Mouse (Mus musculus) lung, postnatal 14 days (tissue): ENCODE measurements at regions not wholly inside any gene's neighbourhood (a gene's known extent, or its start where the extent isn't known, plus 50 kb on each side); places are given as distances from the start of the nearest gene placed in this dataset.

Experiments
- DNase-seq: peaks from one replicate; pipeline ENCODE4 v3.0.0; 2021

DNA sequence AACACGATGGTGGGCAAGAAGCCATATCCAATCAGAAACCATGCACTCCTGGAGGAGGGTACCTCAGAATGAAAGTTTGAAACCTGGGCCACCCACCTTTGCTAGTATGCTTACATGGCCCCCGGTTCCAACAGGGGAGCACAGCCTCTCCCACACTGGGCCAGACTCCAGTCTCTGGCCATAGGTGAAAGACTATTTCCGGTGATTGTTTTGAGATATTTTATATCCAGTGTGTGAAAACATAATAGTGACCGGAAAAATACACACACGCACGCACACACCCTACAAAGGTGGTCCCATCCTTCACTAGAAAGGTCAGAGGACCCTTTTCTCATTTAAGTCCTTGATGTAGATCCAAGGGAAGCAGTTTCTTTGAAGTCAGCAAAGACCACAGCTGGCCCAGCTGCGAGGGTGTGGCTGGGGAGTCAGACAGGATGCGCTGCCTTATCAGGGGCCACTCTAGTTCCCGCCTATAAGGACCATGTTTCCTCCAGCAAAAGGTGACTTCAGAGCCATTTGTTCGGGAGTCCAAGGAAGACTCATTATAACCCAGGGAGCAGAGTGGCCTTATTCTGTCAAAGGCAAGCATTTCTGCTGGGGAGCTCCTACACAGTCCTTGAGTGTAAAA lies 206.0 kb downstream of the Zfp36l1 start:
- DNase-seq = no peak

DNA sequence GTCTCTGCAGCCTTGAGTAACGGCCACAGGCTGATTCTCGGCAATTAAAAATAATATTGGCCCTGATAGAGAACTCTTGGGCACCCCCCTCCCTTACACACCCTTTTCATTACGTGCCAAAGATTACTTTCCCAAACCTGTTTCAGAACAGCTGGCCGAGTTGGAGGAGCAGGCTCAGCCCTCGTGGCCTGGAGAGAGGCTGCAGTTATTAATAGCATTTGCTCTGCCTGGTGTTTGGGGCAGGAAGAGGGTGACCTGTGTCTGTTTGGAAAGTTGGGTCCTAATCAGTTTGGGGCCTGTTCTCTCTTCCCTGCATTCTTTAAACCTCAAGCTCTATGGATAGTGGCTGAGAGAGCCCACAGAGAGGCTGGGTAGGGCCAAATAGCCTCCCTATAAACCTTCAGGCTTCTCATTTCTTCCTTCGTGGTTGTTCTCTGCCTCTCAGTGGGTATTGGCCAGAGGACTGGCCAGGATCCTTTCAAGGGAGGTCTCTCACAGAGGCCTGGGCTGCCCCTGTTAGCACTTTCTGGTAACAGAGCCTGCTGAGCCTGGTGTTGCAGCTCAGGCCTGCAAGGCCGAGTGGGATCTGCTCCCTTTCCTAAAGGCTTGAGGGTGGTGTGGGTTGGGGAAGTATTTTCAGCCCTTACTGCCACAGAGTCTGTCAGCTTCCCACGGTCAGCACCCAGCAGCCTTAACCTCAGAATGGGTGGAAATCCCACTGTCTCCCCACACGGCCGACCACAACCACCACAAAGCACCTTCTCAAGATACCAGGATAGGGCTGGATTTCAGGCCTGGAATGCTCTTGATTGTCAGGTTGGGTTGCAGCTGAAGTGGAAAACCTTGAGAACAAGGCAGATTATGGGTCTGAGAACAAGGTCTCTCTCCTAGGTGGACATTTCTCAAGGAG lies 206.7 kb downstream of the Zfp36l1 start:
- DNase-seq = peak; percentile 51

- peak; percentile 47 for DNase-seq
Measured at GRCm38 (mm10) chr12:79904913-79905549, 207.8 kb downstream of the Zfp36l1 start.

GRCm38 (mm10) chr12:79902761-79903160 lies 210.1 kb downstream of the Zfp36l1 start:
- no peak for DNase-seq

DNA sequence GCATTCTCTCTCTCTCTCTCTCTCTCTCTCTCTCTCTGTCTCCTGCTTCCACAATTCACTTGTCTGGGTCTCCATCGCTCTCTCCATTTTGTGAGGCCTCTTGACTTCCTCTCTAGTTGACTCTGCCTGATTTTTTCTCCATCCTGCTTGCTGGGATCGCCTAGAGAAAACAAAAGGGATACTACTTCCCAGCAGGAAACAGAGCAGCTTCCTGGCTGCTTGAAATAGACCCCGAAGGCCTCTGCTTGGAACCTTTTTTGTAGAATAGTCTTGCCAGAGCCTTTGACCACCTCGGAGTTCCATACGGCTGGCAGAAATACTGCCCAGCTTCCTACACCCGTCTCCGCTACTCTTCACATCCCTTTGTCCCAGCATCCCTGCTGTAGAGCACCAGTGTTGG lies 210.7 kb downstream of the Zfp36l1 start:
- no peak for DNase-seq

DNA sequence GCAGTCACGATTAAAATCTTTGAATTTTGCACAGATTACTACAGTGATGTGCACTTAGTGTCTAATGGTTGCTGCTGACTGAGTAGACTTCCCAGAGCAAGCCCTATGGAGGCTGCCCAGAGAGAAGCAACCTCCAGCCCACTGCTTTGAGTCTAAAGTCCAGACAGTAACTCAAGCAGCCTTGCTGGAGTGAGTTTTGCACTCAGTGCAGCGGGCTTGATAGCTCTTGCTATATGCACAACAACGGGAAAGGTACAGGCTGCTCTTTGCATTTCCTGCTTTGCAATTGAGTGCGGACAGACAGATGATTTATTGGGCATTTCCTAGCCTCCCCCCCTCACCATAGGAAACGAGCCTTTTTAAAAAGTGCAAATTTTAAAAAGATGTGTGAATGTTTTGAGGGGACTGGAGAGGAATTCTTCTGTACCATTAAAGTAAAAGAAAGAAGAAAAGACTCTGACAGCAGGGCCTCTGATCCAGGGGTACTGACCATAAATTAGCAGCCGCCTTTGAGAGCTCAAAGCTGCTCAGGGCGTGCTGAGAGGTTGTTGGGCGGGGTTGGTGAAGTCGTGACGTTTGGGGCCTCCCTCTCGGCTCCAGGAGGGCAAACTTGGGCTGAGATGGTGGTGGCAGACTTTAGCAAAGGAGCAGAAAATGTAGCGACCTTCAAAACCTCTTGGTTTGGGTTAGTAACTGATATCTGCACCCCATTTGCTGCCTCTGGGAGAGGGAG lies 214.4 kb downstream of the Zfp36l1 start:
- DNase-seq = no peak

DNA sequence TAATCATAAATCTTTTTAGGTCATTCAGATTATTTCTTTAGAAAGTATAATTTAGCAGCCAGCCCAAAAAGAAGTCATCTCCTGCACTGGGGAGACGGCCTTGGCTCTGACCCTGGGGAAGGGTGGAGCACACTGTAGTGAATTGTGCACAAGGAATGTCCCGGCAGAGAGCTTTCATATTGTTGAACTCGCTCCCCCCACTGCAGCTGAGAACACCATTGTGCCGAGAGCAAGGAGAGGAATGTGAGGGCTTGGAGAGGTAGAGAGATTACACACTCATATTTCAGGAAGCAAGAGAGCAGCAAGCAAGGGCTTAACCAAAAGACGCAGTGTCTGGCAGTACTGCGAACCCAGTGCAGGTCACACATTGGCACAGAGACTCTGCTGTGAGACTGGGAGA lies 216.8 kb downstream of the Zfp36l1 start:
- peak; percentile 69 for DNase-seq

DNA sequence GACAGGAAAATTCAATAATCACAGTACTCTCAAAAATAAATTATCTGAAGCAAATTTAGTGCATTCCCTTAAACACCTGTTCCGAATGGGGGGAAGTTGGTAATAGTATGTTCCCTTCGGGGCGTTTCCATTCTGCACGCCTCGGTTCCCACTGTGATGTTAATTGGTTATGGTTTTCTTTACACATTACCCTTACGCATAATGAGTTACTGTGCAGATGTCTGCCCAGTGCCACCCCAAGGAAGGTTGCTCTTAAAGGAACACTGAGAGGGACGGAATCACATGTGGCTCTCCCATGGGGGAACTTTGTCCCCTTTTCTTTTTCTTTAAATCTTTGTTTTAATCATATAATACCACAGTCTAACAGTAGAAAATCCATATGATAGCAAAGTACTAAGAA lies 217.5 kb downstream of the Zfp36l1 start:
- no peak for DNase-seq

DNA sequence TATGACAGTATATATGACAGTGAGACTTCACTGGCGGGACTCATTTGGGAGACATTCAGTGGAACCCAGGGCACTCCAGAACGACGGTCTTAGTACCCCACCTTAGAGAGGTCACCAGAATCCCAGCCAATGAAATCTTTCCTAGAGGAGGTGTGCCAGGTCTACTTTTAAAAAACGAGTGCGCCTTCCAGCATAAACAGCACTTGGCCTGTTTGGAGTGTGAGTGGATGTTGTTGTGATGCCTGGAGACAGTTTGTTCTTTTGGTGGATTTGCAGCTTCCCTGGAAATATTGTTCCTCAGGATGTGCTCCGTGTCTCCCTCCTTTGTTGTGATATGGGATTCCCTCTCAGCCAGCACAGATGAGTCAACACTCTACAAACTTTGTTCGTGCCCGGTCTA lies 219.9 kb downstream of the Zfp36l1 start:
- no peak for DNase-seq

GRCm38 (mm10) chr12:79891942-79892341 lies 220.9 kb downstream of the Zfp36l1 start:
- DNase-seq = no peak

GRCm38 (mm10) chr12:79890887-79891286 lies 221.9 kb downstream of the Zfp36l1 start:
- DNase-seq = no peak

- no peak for DNase-seq
Measured at GRCm38 (mm10) chr12:79890291-79890690, 222.5 kb downstream of the Zfp36l1 start.

DNA sequence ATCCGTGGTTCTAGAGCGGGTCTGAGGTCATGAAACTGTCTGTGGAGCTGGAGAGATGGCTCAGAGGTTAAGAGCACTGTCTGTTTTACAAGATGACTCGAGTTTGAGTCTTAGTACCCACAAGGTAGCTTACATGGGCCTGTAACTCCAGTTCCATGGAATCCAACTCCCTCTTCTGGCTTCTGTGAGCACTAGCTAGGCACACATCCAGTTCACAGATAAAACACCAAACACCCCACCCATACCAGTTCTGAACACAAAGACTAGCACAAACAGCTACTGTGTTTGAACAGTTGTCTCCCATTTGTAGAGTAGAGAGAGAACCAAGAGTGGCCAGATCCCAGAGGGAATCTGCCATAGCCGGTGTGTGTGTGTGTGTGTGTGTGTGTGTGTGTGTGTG lies 224.0 kb downstream of the Zfp36l1 start:
- DNase-seq = no peak

DNA sequence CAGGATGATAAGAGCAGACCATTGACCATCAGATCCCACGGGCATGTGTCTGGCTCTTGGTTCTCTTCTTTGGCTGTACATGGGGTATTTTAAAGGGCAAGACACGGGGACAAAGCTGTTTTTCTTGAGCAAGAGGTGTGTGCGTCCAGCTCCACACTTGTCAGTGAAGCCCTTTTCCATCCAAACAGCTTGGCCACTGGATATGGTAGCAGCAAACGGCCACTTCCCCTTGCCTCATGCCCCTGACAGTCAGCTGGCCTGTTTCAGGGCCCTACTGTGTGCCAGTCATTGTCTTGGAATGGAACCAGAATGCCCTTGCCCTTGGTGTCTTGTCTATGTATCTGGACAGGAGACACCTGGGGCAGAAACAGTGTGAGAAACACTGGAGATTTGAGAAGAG lies 224.7 kb downstream of the Zfp36l1 start:
- DNase-seq = no peak

GRCm38 (mm10) chr12:79887225-79887886 lies 225.5 kb downstream of the Zfp36l1 start:
- DNase-seq = peak; percentile 76

DNA sequence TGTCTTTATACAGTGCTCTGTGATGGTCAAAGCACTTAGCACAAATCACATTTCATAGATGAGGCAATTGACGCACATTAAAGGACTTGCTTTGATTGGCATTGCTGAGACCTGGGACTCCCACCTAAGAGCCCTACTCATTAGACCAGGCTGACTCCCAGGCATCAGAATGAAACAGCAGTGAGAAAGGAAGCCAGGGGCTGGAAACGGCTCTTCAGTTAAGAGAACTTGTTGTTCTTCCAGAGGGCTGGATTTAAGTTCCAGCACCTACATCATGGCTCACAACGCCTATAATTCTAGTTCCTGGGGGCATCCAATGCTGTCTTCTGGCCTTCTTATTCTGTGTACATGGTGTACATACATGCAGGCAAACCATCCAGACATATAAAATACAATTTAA lies 226.3 kb downstream of the Zfp36l1 start:
- no peak for DNase-seq

GRCm38 (mm10) chr12:79885286-79885685 lies 227.5 kb downstream of the Zfp36l1 start:
- no peak for DNase-seq

- DNase-seq = no peak
Measured at GRCm38 (mm10) chr12:79883651-79884050, 229.2 kb downstream of the Zfp36l1 start.

DNA sequence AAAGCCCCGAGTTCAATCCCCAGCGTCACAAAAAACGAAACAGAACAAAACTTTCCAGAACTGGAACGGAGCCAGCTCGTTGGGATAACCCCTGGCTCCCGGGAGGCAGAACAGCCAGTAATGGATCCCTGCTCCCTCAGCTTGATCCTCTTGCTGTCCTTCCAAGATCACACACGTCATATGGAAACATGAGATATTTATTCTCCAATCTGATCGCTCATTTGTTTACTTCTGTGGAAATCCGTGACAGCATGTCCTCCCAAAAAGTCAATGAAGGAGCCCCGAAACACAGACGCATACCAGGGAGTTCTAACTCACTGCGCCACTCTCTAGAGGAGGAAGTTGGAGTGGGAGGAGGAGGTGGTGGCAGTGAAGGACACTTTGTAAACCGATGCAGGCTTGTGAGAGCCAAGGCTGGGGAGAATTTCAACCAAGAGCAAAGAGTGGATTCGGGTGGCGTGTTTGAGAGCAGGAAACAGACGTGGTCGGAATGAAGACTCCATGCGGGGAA lies 232.0 kb downstream of the Zfp36l1 start:
- DNase-seq = peak; percentile 54

- DNase-seq = no peak
Measured at GRCm38 (mm10) chr12:79880346-79880745, 232.5 kb downstream of the Zfp36l1 start.

DNA sequence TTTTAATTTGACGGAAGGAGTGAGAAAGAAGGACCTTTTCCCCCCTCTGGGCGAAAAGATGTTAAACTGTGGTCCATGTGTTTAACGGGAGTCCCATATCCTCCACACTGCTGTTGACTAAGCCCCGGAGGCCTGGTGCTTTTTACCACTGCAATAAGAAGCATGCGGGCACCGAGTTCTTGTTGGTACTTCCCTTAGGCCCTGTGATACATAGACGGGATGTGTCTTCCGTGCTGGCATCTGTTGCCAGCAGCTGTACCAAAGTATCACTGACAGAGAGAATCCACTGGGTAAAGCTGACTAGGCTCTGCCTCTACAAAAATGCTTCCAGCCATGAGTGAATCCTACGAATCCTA lies 232.9 kb downstream of the Zfp36l1 start:
- DNase-seq = no peak
